Mouse (Mus musculus): ENCODE measurements around the gene Cog2. TPM values are rescaled to one million over a fixed set of nuclear protein-coding genes. Genes with fewer than 3 reads are reported as not detected.

Cog2 gene
- total and polyA plus RNA-seq, 3 experiments: 32.6 to 37.5 TPM; not detected in 1

GRCm38 (mm10) chr8:124496871-124497270, 23.7 kb upstream of the Cog2 start:
- H3K4me3 ChIP-seq (ENCODE audit: control insufficient read depth in 1 of 2, insufficient read depth in 1 of 2, low read depth in 2 of 2, low read length in 2 of 2): no peak overlapping the region
- H3K9me3 ChIP-seq (replicated peaks; ENCODE audit: insufficient read depth, low read length): no peaks in the 10 kb centered on the region
- H3K36me3 ChIP-seq (ENCODE audit: control insufficient read depth in 1 of 2, insufficient read depth in 2 of 2, low read length in 2 of 2): no peaks in the 10 kb centered on the region
- H3K27ac ChIP-seq (ENCODE audit: control insufficient read depth, low read depth, low read length): no peak overlapping the region
- H3K79me2 ChIP-seq (ENCODE audit: control insufficient read depth, insufficient read depth, low read length, poor library complexity): no peaks in the 10 kb centered on the region
- no peaks in the 10 kb centered on the region; a peak in 1 of 4 replicates for H3K27me3 ChIP-seq (ENCODE audit: control insufficient read depth in 1 of 2, insufficient read depth in 2 of 2, low read length in 2 of 2)
- no peak for TF ChIP-seq NELFE (IDR thresholded peaks at IDR 0.05; ENCODE audit: low read depth, low read length)
- TF ChIP-seq TCF12 (IDR thresholded peaks at IDR 0.05; ENCODE audit: low read depth, low read length): no peak
- no peak for TF ChIP-seq POLR2AphosphoS2 (IDR thresholded peaks at IDR 0.05; ENCODE audit: low read length)
- TF ChIP-seq MAX (IDR thresholded peaks at IDR 0.05; ENCODE audit: low read length): no peak
- TF ChIP-seq JUND (IDR thresholded peaks at IDR 0.05; ENCODE audit: low read depth, low read length): no peak
- no peak for TF ChIP-seq E2F4 (IDR thresholded peaks at IDR 0.05; ENCODE audit: borderline replicate concordance, low read depth, low read length)
- no peak for TF ChIP-seq EP300 (IDR thresholded peaks at IDR 0.05; ENCODE audit: low read depth in 1 of 2, low read length in 2 of 2)
- no peak for TF ChIP-seq TBP (IDR thresholded peaks at IDR 0.05; ENCODE audit: low read depth, low read length)
- no peak for TF ChIP-seq TAL1 (IDR thresholded peaks at IDR 0.05; ENCODE audit: low read length)
- TF ChIP-seq ZC3H11A (IDR thresholded peaks at IDR 0.05; ENCODE audit: low read depth, low read length): no peak
- no peak for TF ChIP-seq CTCF (IDR thresholded peaks at IDR 0.05 in 2 of 3, conservative IDR thresholded peaks at IDR 0.05 in 1 of 3; ENCODE audit: control insufficient read depth in 1 of 3, insufficient read depth in 1 of 3, low read depth in 2 of 3, low read length in 3 of 3, poor library complexity in 1 of 3, severe bottlenecking in 1 of 3)
- no peaks in the 10 kb centered on the region for H3K4me1 ChIP-seq (ENCODE audit: control insufficient read depth in 1 of 2, insufficient read depth in 2 of 2, low read length in 2 of 2)
- no peak for DNase-seq (ENCODE audit: low read depth, low spot score)
- H3K9ac ChIP-seq (ENCODE audit: control insufficient read depth, low read depth, low read length, poor library complexity, severe bottlenecking): no peak overlapping the region

GRCm38 (mm10) chr8:124498398-124498797, 22.2 kb upstream of the Cog2 start:
- no peak overlapping the region for H3K4me3 ChIP-seq (ENCODE audit: control insufficient read depth in 1 of 2, insufficient read depth in 1 of 2, low read depth in 2 of 2, low read length in 2 of 2)
- no peaks in the 10 kb centered on the region for H3K36me3 ChIP-seq (ENCODE audit: control insufficient read depth in 1 of 2, insufficient read depth in 2 of 2, low read length in 2 of 2)
- H3K9ac ChIP-seq (ENCODE audit: control insufficient read depth, low read depth, low read length, poor library complexity, severe bottlenecking): no peak overlapping the region
- no peaks in the 10 kb centered on the region for H3K9me3 ChIP-seq (replicated peaks; ENCODE audit: insufficient read depth, low read length)
- H3K4me1 ChIP-seq (ENCODE audit: control insufficient read depth in 1 of 2, insufficient read depth in 2 of 2, low read length in 2 of 2): no peaks in the 10 kb centered on the region
- H3K27me3 ChIP-seq (ENCODE audit: control insufficient read depth in 1 of 2, insufficient read depth in 2 of 2, low read length in 2 of 2): no peaks in the 10 kb centered on the region; a peak in 1 of 4 replicates
- no peak overlapping the region for H3K27ac ChIP-seq (ENCODE audit: control insufficient read depth, low read depth, low read length)
- no peak for TF ChIP-seq TAL1 (IDR thresholded peaks at IDR 0.05; ENCODE audit: low read length)
- no peak for DNase-seq (ENCODE audit: low read depth, low spot score)
- no peaks in the 10 kb centered on the region for H3K79me2 ChIP-seq (ENCODE audit: control insufficient read depth, insufficient read depth, low read length, poor library complexity)

GRCm38 (mm10) chr8:124499236-124499937, 21.2 kb upstream of the Cog2 start:
- Histone ChIP-seq H3K27me3 (ENCODE audit: control insufficient read depth in 1 of 2, insufficient read depth in 2 of 2, low read length in 2 of 2) (no peaks in the 10 kb centered on the region; a peak in 1 of 4 replicates), H3K4me3 (ENCODE audit: control insufficient read depth in 1 of 2, insufficient read depth in 1 of 2, low read depth in 2 of 2, low read length in 2 of 2) (no peak overlapping the region), H3K36me3 (ENCODE audit: control insufficient read depth in 1 of 2, insufficient read depth in 2 of 2, low read length in 2 of 2) (no peaks in the 10 kb centered on the region), H3K9me3 (replicated peaks; ENCODE audit: insufficient read depth, low read length) (no peaks in the 10 kb centered on the region), H3K9ac (ENCODE audit: control insufficient read depth, low read depth, low read length, poor library complexity, severe bottlenecking) (no peak overlapping the region), H3K4me1 (ENCODE audit: control insufficient read depth in 1 of 2, insufficient read depth in 2 of 2, low read length in 2 of 2) (no peaks in the 10 kb centered on the region), H3K79me2 (ENCODE audit: control insufficient read depth, insufficient read depth, low read length, poor library complexity) (no peaks in the 10 kb centered on the region), H3K27ac (ENCODE audit: control insufficient read depth, low read depth, low read length) (no peak overlapping the region)
- peak; percentile 44 for DNase-seq (ENCODE audit: low read depth, low spot score)
- TF ChIP-seq MAZ (IDR thresholded peaks at IDR 0.05; ENCODE audit: low read depth, low read length) (no peak), CHD2 (IDR thresholded peaks at IDR 0.05; ENCODE audit: low read length) (no peak), UBTF (IDR thresholded peaks at IDR 0.05; ENCODE audit: borderline replicate concordance, insufficient read depth, low read depth, low read length) (no peak), NRF1 (IDR thresholded peaks at IDR 0.05; ENCODE audit: insufficient read depth, low read depth, low read length, poor library complexity, severe bottlenecking) (no peak), RAD21 (IDR thresholded peaks at IDR 0.05; ENCODE audit: low read depth, low read length) (no peak), MXI1 (IDR thresholded peaks at IDR 0.05; ENCODE audit: low read depth, low read length) (no peak), USF1 (IDR thresholded peaks at IDR 0.05; ENCODE audit: low read depth, low read length) (no peak), EP300 (IDR thresholded peaks at IDR 0.05; ENCODE audit: low read depth in 1 of 2, low read length in 2 of 2) (no peak), MEF2A (IDR thresholded peaks at IDR 0.05; ENCODE audit: extremely low read depth, insufficient replicate concordance, low read depth, low read length, poor library complexity, severe bottlenecking) (no peak), TAL1 (IDR thresholded peaks at IDR 0.05; ENCODE audit: low read length) (no peak), JUND (IDR thresholded peaks at IDR 0.05; ENCODE audit: low read depth, low read length) (no peak), BHLHE40 (IDR thresholded peaks at IDR 0.05; ENCODE audit: borderline replicate concordance, low read depth, low read length) (no peak), SIN3A (IDR thresholded peaks at IDR 0.05; ENCODE audit: low read length) (no peak), POLR2A (IDR thresholded peaks at IDR 0.05; ENCODE audit: control insufficient read depth in 1 of 2, insufficient read depth in 1 of 2, low read depth in 1 of 2, low read length in 2 of 2, poor library complexity in 1 of 2) (no peak), MYB (IDR thresholded peaks at IDR 0.05; ENCODE audit: low read depth, low read length) (no peak), NELFE (IDR thresholded peaks at IDR 0.05; ENCODE audit: low read depth, low read length) (no peak), CHD1 (IDR thresholded peaks at IDR 0.05; ENCODE audit: low read depth, low read length) (no peak), ZC3H11A (IDR thresholded peaks at IDR 0.05; ENCODE audit: low read depth, low read length) (no peak)
